Mouse (Mus musculus): ENCODE data around the gene Olfr1155.

Gene Olfr1155

GRCm38 (mm10) chr2:87945037-87945436 lies at the start of gene Olfr1155:
Gene Olfr1155, minus strand, starts transcription at chr2:87945137.
- DNase-seq (ENCODE audit: low spot score in 2 of 2) = no peak

- DNase-seq (ENCODE audit: low spot score in 2 of 2) = no peak
Observed at GRCm38 (mm10) chr2:87989813-87990212, 44.9 kb upstream of the Olfr1155 start, which contains the start of gene Olfr1158. Gene Olfr1158, plus strand, starts transcription at chr2:87990113.

GRCm38 (mm10) chr2:87974563-87974962 lies 29.6 kb upstream of the Olfr1155 start, which contains the start of gene Olfr74:
Gene Olfr74, minus strand, starts transcription at chr2:87974663.
- no peak for DNase-seq (ENCODE audit: low spot score in 2 of 2)

DNA sequence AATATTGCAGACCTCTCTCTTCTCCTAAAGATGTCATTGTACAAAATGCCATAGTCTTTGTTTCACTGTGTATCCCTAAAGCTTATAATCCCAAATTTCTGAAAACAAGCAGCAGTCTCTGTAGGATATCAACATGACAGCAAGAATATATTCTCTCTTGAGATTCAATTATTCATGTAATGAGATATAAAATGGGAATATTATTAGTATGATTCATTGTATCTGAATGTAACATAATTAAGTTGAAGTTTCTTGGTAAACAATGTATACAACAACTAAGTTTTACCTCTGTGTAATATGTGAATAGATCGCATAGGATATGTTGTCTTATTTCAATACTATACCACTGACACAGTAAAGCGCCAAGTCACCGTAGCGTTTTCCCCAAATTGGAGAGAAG lies 23.3 kb upstream of the Olfr1155 start, which contains the start of gene Olfr1157:
Gene Olfr1157, minus strand, starts transcription at position 101 of the 400 bp plus-strand sequence.
- no peak for DNase-seq (ENCODE audit: low spot score in 2 of 2)

DNA sequence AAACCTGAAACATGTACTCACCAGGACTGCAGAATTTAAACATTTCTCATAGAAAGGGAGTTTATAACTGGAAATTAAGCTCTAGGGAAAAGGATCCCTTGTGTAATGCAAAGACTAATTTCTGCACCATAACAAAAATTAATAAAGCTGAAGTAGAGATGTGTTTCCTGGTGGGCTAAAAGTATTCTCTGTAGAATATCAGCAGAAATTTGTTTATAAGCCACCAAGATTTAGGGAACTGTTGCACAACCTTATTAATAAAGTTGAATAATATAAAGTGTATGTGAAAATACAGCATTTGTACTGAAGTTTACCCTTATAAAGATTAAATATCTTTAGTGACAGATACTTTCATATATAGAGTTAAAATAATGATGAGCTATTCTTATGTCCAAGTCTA lies 8.1 kb upstream of the Olfr1155 start, which contains the start of gene Olfr1156:
Gene Olfr1156, minus strand, starts transcription at position 101 of the 400 bp plus-strand sequence.
- no peak for DNase-seq (ENCODE audit: low spot score in 2 of 2)

DNA sequence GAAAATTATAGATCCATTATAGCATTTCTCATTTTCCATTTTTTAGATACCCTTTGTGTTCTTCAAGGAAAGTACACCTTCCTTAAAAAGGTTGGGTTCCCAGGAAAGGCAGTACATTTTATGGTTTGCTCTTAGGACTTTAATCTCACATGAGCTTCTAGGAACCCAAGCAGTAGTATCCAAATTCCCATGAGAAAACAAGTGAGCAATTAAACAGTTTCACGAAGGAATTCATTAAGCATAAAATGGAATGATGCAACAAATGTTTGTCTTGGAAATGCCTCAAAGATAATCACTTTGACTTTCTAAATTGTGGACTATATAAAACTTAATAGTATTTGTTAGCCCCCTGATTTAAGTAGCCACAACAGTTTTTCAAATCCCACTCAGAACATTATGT lies 39.9 kb downstream of the Olfr1155 start, which contains the start of gene Olfr1154:
Gene Olfr1154, minus strand, starts transcription at position 101 of the 400 bp plus-strand sequence.
- no peak for DNase-seq (ENCODE audit: low spot score in 2 of 2)

GRCm38 (mm10) chr2:87894662-87895061 lies 50.3 kb downstream of the Olfr1155 start, which contains the start of gene Olfr1153:
Gene Olfr1153, plus strand, starts transcription at chr2:87894962.
- no peak for DNase-seq (ENCODE audit: low spot score in 2 of 2)
